Mouse (Mus musculus): ENCODE data around the gene Galnt10. TPM values are rescaled to one million over a fixed set of nuclear protein-coding genes. Genes with fewer than 3 reads are reported as not detected.

The Galnt10 gene
- polyA plus RNA-seq, 1 experiment, result 19.4 TPM

GRCm38 (mm10) chr11:57652206-57652922 is 7.1 kb downstream of the Galnt10 start:
- peaks cover 40% of the 10 kb centered on the region for H3K4me1 ChIP-seq (ENCODE audit: control insufficient read depth, insufficient read depth, insufficient read length)
- TF ChIP-seq POLR2A (IDR thresholded peaks at IDR 0.05; ENCODE audit: low read depth, low read length) (no peak), CTCF (IDR thresholded peaks at IDR 0.05; ENCODE audit: extremely low read depth, insufficient read depth, insufficient read length, insufficient replicate concordance) (no peak)
- no peaks in the 10 kb centered on the region for H3K27me3 ChIP-seq (ENCODE audit: control insufficient read depth, insufficient read depth, low read length)
- 86% methylated on average over 23 of the region's 23 CpGs for WGBS
- 0 out of 2 replicates have a peak, but pooled peaks cover 2% of the 10 kb centered on the region for H3K36me3 ChIP-seq (ENCODE audit: control insufficient read depth, insufficient read depth, low read length)
- no peak overlapping the region for H3K27ac ChIP-seq (ENCODE audit: insufficient read depth, low read length)
- no peak for DNase-seq (ENCODE audit: low read depth in 1 of 2, low spot score in 2 of 2)
- no peak overlapping the region for H3K4me3 ChIP-seq (ENCODE audit: extremely low read depth, insufficient read depth, insufficient read length)

GRCm38 (mm10) chr11:57652923-57653660 is 7.8 kb downstream of the Galnt10 start:
- Histone ChIP-seq H3K36me3 (ENCODE audit: control insufficient read depth, insufficient read depth, low read length) (0 out of 2 replicates have a peak, but pooled peaks cover 2% of the 10 kb centered on the region), H3K4me1 (ENCODE audit: control insufficient read depth, insufficient read depth, insufficient read length) (peaks cover 38% of the 10 kb centered on the region), H3K27me3 (ENCODE audit: control insufficient read depth, insufficient read depth, low read length) (no peaks in the 10 kb centered on the region), H3K4me3 (ENCODE audit: extremely low read depth, insufficient read depth, insufficient read length) (no peak overlapping the region), H3K27ac (ENCODE audit: insufficient read depth, low read length) (no peak overlapping the region)
- TF ChIP-seq CTCF (IDR thresholded peaks at IDR 0.05; ENCODE audit: extremely low read depth, insufficient read depth, insufficient read length, insufficient replicate concordance), result no peak
- no peak for TF ChIP-seq POLR2A (IDR thresholded peaks at IDR 0.05; ENCODE audit: low read depth, low read length)
- DNase-seq (ENCODE audit: low read depth in 1 of 2, low spot score in 2 of 2), result no peak
- WGBS, result 84% methylated on average over 14 of the region's 14 CpGs

DNA sequence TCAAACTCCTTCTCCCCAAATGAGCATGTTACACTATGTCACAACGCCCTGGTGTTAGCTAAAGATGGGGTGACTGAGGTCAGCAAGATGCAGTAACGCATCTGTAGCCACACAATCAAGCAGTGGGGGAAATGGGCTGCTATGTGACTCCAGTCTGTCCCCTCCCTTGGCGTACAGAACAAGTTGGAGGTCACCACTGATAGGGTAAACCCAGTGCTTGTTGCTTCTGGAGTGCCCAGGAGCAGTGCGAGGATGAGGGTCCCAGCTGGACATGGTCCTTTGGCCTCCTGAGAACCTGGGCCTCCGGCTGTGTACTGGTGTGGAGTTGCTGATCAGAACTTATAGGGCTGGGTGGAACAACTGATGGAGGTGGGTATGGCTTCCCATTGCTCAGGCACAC is 8.6 kb downstream of the Galnt10 start:
- no peak for DNase-seq (ENCODE audit: low read depth in 1 of 2, low spot score in 2 of 2)
- TF ChIP-seq CTCF (IDR thresholded peaks at IDR 0.05; ENCODE audit: extremely low read depth, insufficient read depth, insufficient read length, insufficient replicate concordance), result no peak
- TF ChIP-seq POLR2A (IDR thresholded peaks at IDR 0.05; ENCODE audit: low read depth, low read length), result no peak
- H3K4me3 ChIP-seq (ENCODE audit: extremely low read depth, insufficient read depth, insufficient read length), result no peak overlapping the region
- H3K36me3 ChIP-seq (ENCODE audit: control insufficient read depth, insufficient read depth, low read length), result no peaks in the 10 kb centered on the region
- 81% methylated on average over 5 of the region's 5 CpGs for WGBS
- H3K4me1 ChIP-seq (ENCODE audit: control insufficient read depth, insufficient read depth, insufficient read length), result peaks cover 37% of the 10 kb centered on the region
- H3K27ac ChIP-seq (ENCODE audit: insufficient read depth, low read length), result no peak overlapping the region
- no peaks in the 10 kb centered on the region for H3K27me3 ChIP-seq (ENCODE audit: control insufficient read depth, insufficient read depth, low read length)

DNA sequence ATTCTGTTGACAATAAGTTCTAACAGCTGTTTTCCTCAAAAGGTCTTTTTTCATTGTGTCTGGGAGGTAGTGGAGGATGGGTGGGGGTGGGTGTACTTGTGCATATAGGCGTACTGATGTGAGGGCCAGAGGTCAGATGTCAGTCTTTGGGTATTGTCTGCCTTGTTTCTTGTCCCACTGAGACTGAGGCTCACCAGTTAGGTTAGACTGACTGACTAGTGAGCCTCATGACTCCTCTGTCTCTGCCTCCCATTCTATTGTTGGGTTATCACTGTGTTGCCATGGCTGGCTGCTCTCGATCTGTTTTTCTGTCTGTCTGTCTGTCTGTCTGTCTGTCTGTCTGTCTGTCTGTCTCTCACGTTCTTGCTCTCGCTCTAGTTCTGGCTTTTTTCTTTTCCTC is 9.1 kb downstream of the Galnt10 start:
- Histone ChIP-seq H3K36me3 (ENCODE audit: control insufficient read depth, insufficient read depth, low read length) (no peaks in the 10 kb centered on the region), H3K4me1 (ENCODE audit: control insufficient read depth, insufficient read depth, insufficient read length) (peaks cover 32% of the 10 kb centered on the region), H3K27ac (ENCODE audit: insufficient read depth, low read length) (no peak overlapping the region), H3K27me3 (ENCODE audit: control insufficient read depth, insufficient read depth, low read length) (no peaks in the 10 kb centered on the region), H3K4me3 (ENCODE audit: extremely low read depth, insufficient read depth, insufficient read length) (no peak overlapping the region)
- WGBS, result 51% methylated on average over 4 of the region's 4 CpGs
- no peak for DNase-seq (ENCODE audit: low read depth in 1 of 2, low spot score in 2 of 2)
- no peak for TF ChIP-seq POLR2A (IDR thresholded peaks at IDR 0.05; ENCODE audit: low read depth, low read length)
- TF ChIP-seq CTCF (IDR thresholded peaks at IDR 0.05; ENCODE audit: extremely low read depth, insufficient read depth, insufficient read length, insufficient replicate concordance), result no peak

DNA sequence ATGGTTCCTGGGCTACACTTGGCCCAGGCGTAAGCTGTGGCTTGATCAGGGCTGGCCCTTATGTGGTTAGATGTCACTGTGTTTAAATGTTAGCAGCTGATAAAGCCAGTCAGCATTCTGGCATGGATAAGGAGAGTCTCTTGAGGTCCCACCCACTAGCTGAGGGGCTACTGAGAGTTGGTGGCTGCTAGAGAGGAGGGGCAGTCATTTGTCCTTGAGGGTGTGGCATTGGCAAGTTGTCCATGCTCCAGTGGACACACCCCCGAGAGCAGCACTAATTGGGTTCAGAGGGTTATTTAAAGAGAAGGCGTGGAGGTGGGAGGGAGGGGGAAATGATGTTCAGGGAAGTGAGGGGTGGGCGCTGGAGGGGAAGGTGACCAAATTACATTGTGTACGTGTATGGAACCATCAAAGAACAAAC is 9.7 kb downstream of the Galnt10 start:
- 59% methylated on average over 5 of the region's 5 CpGs for WGBS
- Histone ChIP-seq H3K4me1 (ENCODE audit: control insufficient read depth, insufficient read depth, insufficient read length) (peaks cover 29% of the 10 kb centered on the region), H3K4me3 (ENCODE audit: extremely low read depth, insufficient read depth, insufficient read length) (no peak overlapping the region), H3K27me3 (ENCODE audit: control insufficient read depth, insufficient read depth, low read length) (no peaks in the 10 kb centered on the region), H3K36me3 (ENCODE audit: control insufficient read depth, insufficient read depth, low read length) (no peaks in the 10 kb centered on the region), H3K27ac (ENCODE audit: insufficient read depth, low read length) (no peak overlapping the region)
- TF ChIP-seq POLR2A (IDR thresholded peaks at IDR 0.05; ENCODE audit: low read depth, low read length), result no peak
- DNase-seq (ENCODE audit: low read depth in 1 of 2, low spot score in 2 of 2), result no peak

GRCm38 (mm10) chr11:57655669-57656325 is 10.6 kb downstream of the Galnt10 start:
- TF ChIP-seq CTCF (IDR thresholded peaks at IDR 0.05; ENCODE audit: extremely low read depth, insufficient read depth, insufficient read length, insufficient replicate concordance) (no peak), POLR2A (IDR thresholded peaks at IDR 0.05; ENCODE audit: low read depth, low read length) (no peak)
- no peaks in the 10 kb centered on the region for H3K36me3 ChIP-seq (ENCODE audit: control insufficient read depth, insufficient read depth, low read length)
- H3K4me3 ChIP-seq (ENCODE audit: extremely low read depth, insufficient read depth, insufficient read length), result no peak overlapping the region
- no peak for DNase-seq (ENCODE audit: low read depth in 1 of 2, low spot score in 2 of 2)
- 47% methylated on average over 10 of the region's 10 CpGs for WGBS
- H3K27me3 ChIP-seq (ENCODE audit: control insufficient read depth, insufficient read depth, low read length), result no peaks in the 10 kb centered on the region
- H3K27ac ChIP-seq (ENCODE audit: insufficient read depth, low read length), result no peak overlapping the region
- H3K4me1 ChIP-seq (ENCODE audit: control insufficient read depth, insufficient read depth, insufficient read length), result peaks cover 23% of the 10 kb centered on the region; the same call in 1 of the 2 replicates

Measured in spleen, adult 2 months (tissue).